Mouse (Mus musculus): ENCODE results near the gene Hist1h4h. TPM values are rescaled to one million over a fixed set of nuclear protein-coding genes. Genes with fewer than 3 reads are reported as not detected.
"Not testable (repeated sequence)": the region's sequence is repeated elsewhere in the genome, so short reads cannot be mapped to it uniquely, and the experiment has no call there.

Gene Hist1h4h
- polyA plus RNA-seq, 1 experiment = 16.9 TPM

GRCm38 (mm10) chr13:23575864-23576313 is 45.0 kb downstream of the Hist1h4h start:
- H3K36me3 ChIP-seq (ENCODE audit: control insufficient read depth, insufficient read depth, low read length, poor library complexity, severe bottlenecking); H3K4me1 ChIP-seq (ENCODE audit: control insufficient read depth, insufficient read depth, low read length); H3K27me3 ChIP-seq (ENCODE audit: control insufficient read depth, insufficient read depth, low read length, poor library complexity, severe bottlenecking); H3K9me3 ChIP-seq (replicated peaks; ENCODE audit: control insufficient read depth, insufficient read depth, low read length, poor library complexity, severe bottlenecking): not testable (repeated sequence)
- Histone ChIP-seq H3K9ac (ENCODE audit: low read depth, poor library complexity, severe bottlenecking) (peak overlapping the region; percentile 79), H3K4me3 (ENCODE audit: low read depth, low read length) (peak overlapping the region; percentile 85), H3K27ac (ENCODE audit: insufficient read depth, low read length) (peak overlapping the region; percentile 58; the same call in 1 of the 2 replicates)
- peak; percentile 81 for TF ChIP-seq POLR2A (IDR thresholded peaks at IDR 0.05; ENCODE audit: insufficient read depth, low read length)

- peak overlapping the region; percentile 93 for H3K27ac ChIP-seq (ENCODE audit: insufficient read depth, low read length)
- TF ChIP-seq POLR2A (IDR thresholded peaks at IDR 0.05; ENCODE audit: insufficient read depth, low read length) = no peak
- no peak for TF ChIP-seq EP300 (IDR thresholded peaks at IDR 0.05; ENCODE audit: insufficient read depth, low read depth, low read length)
- no peak for TF ChIP-seq CTCF (IDR thresholded peaks at IDR 0.05; ENCODE audit: low read depth, low read length)
- peak overlapping the region; percentile 72 for H3K4me3 ChIP-seq (ENCODE audit: low read depth, low read length)
- peak overlapping the region; percentile 79 for H3K9ac ChIP-seq (ENCODE audit: low read depth, poor library complexity, severe bottlenecking)
- H3K36me3 ChIP-seq (ENCODE audit: control insufficient read depth, insufficient read depth, low read length, poor library complexity, severe bottlenecking) = no peaks in the 10 kb centered on the region
- H3K9me3 ChIP-seq (replicated peaks; ENCODE audit: control insufficient read depth, insufficient read depth, low read length, poor library complexity, severe bottlenecking) = no peaks in the 10 kb centered on the region
- no peaks in the 10 kb centered on the region for H3K4me1 ChIP-seq (ENCODE audit: control insufficient read depth, insufficient read depth, low read length)
- no peaks in the 10 kb centered on the region for H3K27me3 ChIP-seq (ENCODE audit: control insufficient read depth, insufficient read depth, low read length, poor library complexity, severe bottlenecking)
Observed at GRCm38 (mm10) chr13:23576351-23576881, 45.6 kb downstream of the Hist1h4h start.

- Histone ChIP-seq H3K36me3 (ENCODE audit: control insufficient read depth, insufficient read depth, low read length, poor library complexity, severe bottlenecking) (no peaks in the 10 kb centered on the region), H3K4me3 (ENCODE audit: low read depth, low read length) (peak overlapping the region; percentile 72; the same call in 1 of the 2 replicates), H3K27me3 (ENCODE audit: control insufficient read depth, insufficient read depth, low read length, poor library complexity, severe bottlenecking) (no peaks in the 10 kb centered on the region), H3K9ac (ENCODE audit: low read depth, poor library complexity, severe bottlenecking) (peak overlapping the region; percentile 79), H3K27ac (ENCODE audit: insufficient read depth, low read length) (peak overlapping the region; percentile 93), H3K4me1 (ENCODE audit: control insufficient read depth, insufficient read depth, low read length) (no peaks in the 10 kb centered on the region), H3K9me3 (replicated peaks; ENCODE audit: control insufficient read depth, insufficient read depth, low read length, poor library complexity, severe bottlenecking) (no peaks in the 10 kb centered on the region)
- TF ChIP-seq POLR2A (IDR thresholded peaks at IDR 0.05; ENCODE audit: insufficient read depth, low read length) (no peak), EP300 (IDR thresholded peaks at IDR 0.05; ENCODE audit: insufficient read depth, low read depth, low read length) (no peak), CTCF (IDR thresholded peaks at IDR 0.05; ENCODE audit: low read depth, low read length) (no peak)
Observed at GRCm38 (mm10) chr13:23576906-23577639, 46.2 kb downstream of the Hist1h4h start.

- TF ChIP-seq POLR2A (IDR thresholded peaks at IDR 0.05; ENCODE audit: insufficient read depth, low read length) (no peak), EP300 (IDR thresholded peaks at IDR 0.05; ENCODE audit: insufficient read depth, low read depth, low read length) (no peak), CTCF (IDR thresholded peaks at IDR 0.05; ENCODE audit: low read depth, low read length) (no peak)
- Histone ChIP-seq H3K27me3 (ENCODE audit: control insufficient read depth, insufficient read depth, low read length, poor library complexity, severe bottlenecking) (no peaks in the 10 kb centered on the region), H3K4me3 (ENCODE audit: low read depth, low read length) (no peak overlapping the region), H3K27ac (ENCODE audit: insufficient read depth, low read length) (no peak overlapping the region), H3K36me3 (ENCODE audit: control insufficient read depth, insufficient read depth, low read length, poor library complexity, severe bottlenecking) (no peaks in the 10 kb centered on the region), H3K9ac (ENCODE audit: low read depth, poor library complexity, severe bottlenecking) (no peak overlapping the region), H3K4me1 (ENCODE audit: control insufficient read depth, insufficient read depth, low read length) (no peaks in the 10 kb centered on the region), H3K9me3 (replicated peaks; ENCODE audit: control insufficient read depth, insufficient read depth, low read length, poor library complexity, severe bottlenecking) (no peaks in the 10 kb centered on the region)
Observed at GRCm38 (mm10) chr13:23577835-23578234, 47.0 kb downstream of the Hist1h4h start.

Other genes with a start within 250 kb of the Hist1h4h start
- gene Zfp322a, start 161.8 kb upstream of the Hist1h4h start, polyA plus RNA-seq (2011; ENCODE audit: insufficient read depth, insufficient read length, low read depth, missing spikeins) = 47.3 and 52.8 TPM in 2 replicates
- gene Abt1, start 107.2 kb upstream of the Hist1h4h start, polyA plus RNA-seq (2011; ENCODE audit: insufficient read depth, insufficient read length, low read depth, missing spikeins) = 10.0 and 10.3 TPM in 2 replicates
- gene Btn1a1, start 65.1 kb upstream of the Hist1h4h start, polyA plus RNA-seq (2011; ENCODE audit: insufficient read depth, insufficient read length, low read depth, missing spikeins) = 0.40 and 0.46 TPM in 2 replicates
- gene Btn2a2, start 42.2 kb upstream of the Hist1h4h start, polyA plus RNA-seq (2011; ENCODE audit: insufficient read depth, insufficient read length, low read depth, missing spikeins) = 0.91 and 1.9 TPM in 2 replicates
- gene Hist1h2af, start 2.9 kb downstream of the Hist1h4h start, polyA plus RNA-seq (2011; ENCODE audit: insufficient read depth, insufficient read length, low read depth, missing spikeins) = 68.8 and 97.9 TPM in 2 replicates
- 8.9 and 16.9 TPM in 2 replicates for gene Hist1h3g, start 4.4 kb downstream of the Hist1h4h start, polyA plus RNA-seq (2011; ENCODE audit: insufficient read depth, insufficient read length, low read depth, missing spikeins)
- 3.9 and 4.2 TPM in 2 replicates for gene Hist1h2bh, start 12.3 kb downstream of the Hist1h4h start, polyA plus RNA-seq (2011; ENCODE audit: insufficient read depth, insufficient read length, low read depth, missing spikeins)
- 1.5 TPM in 1 of 2 replicates, not detected in the other for gene Hist1h3f, start 13.0 kb downstream of the Hist1h4h start, polyA plus RNA-seq (2011; ENCODE audit: insufficient read depth, insufficient read length, low read depth, missing spikeins)
- 24.1 and 31.1 TPM in 2 replicates for gene Hist1h4f, start 20.6 kb downstream of the Hist1h4h start, polyA plus RNA-seq (2011; ENCODE audit: insufficient read depth, insufficient read length, low read depth, missing spikeins)
- 1.6 and 2.0 TPM in 2 replicates for gene Hist1h1d, start 22.2 kb downstream of the Hist1h4h start, polyA plus RNA-seq (2011; ENCODE audit: insufficient read depth, insufficient read length, low read depth, missing spikeins)
- gene Hist1h3e, start 31.3 kb downstream of the Hist1h4h start, polyA plus RNA-seq (2011; ENCODE audit: insufficient read depth, insufficient read length, low read depth, missing spikeins) = 14.3 and 15.4 TPM in 2 replicates
- 5.0 and 8.2 TPM in 2 replicates for gene Hist1h2ae, start 40.2 kb downstream of the Hist1h4h start, polyA plus RNA-seq (2011; ENCODE audit: insufficient read depth, insufficient read length, low read depth, missing spikeins)
- gene Hist1h2bg, start 40.3 kb downstream of the Hist1h4h start, polyA plus RNA-seq (2011; ENCODE audit: insufficient read depth, insufficient read length, low read depth, missing spikeins) = 13.4 and 16.7 TPM in 2 replicates
- 21.5 and 23.2 TPM in 2 replicates for gene Hist1h2bf, start 43.1 kb downstream of the Hist1h4h start, polyA plus RNA-seq (2011; ENCODE audit: insufficient read depth, insufficient read length, low read depth, missing spikeins)
- gene Hist1h2ad, start 43.3 kb downstream of the Hist1h4h start, polyA plus RNA-seq (2011; ENCODE audit: insufficient read depth, insufficient read length, low read depth, missing spikeins) = 2.0 TPM in 1 of 2 replicates, not detected in the other
- gene Hist1h3d, start 44.7 kb downstream of the Hist1h4h start, polyA plus RNA-seq (2011; ENCODE audit: insufficient read depth, insufficient read length, low read depth, missing spikeins) = 3.2 and 4.7 TPM in 2 replicates
- gene Hist1h4d, start 50.5 kb downstream of the Hist1h4h start, polyA plus RNA-seq (2011; ENCODE audit: insufficient read depth, insufficient read length, low read depth, missing spikeins) = 4.3 and 4.8 TPM in 2 replicates
- gene Hist1h2be, start 90.1 kb downstream of the Hist1h4h start, polyA plus RNA-seq (2011; ENCODE audit: insufficient read depth, insufficient read length, low read depth, missing spikeins) = 1.8 TPM in 2 replicates
- gene Hist1h1e, start 91.5 kb downstream of the Hist1h4h start, polyA plus RNA-seq (2011; ENCODE audit: insufficient read depth, insufficient read length, low read depth, missing spikeins) = 6.9 and 8.4 TPM in 2 replicates
- gene Hist1h2ac, start 152.9 kb downstream of the Hist1h4h start, polyA plus RNA-seq (2011; ENCODE audit: insufficient read depth, insufficient read length, low read depth, missing spikeins) = 0.37 and 0.91 TPM in 2 replicates
- 9.1 and 10.6 TPM in 2 replicates for gene Hist1h2bc, start 153.1 kb downstream of the Hist1h4h start, polyA plus RNA-seq (2011; ENCODE audit: insufficient read depth, insufficient read length, low read depth, missing spikeins)
- not detected in 2 replicates for gene Hist1h1t, start 164.8 kb downstream of the Hist1h4h start, polyA plus RNA-seq (2011; ENCODE audit: insufficient read depth, insufficient read length, low read depth, missing spikeins)
- gene Hist1h4c, start 167.4 kb downstream of the Hist1h4h start, polyA plus RNA-seq (2011; ENCODE audit: insufficient read depth, insufficient read length, low read depth, missing spikeins) = 1.3 and 2.5 TPM in 2 replicates
- not detected in 2 replicates for gene Hfe, start 179.8 kb downstream of the Hist1h4h start, polyA plus RNA-seq (2011; ENCODE audit: insufficient read depth, insufficient read length, low read depth, missing spikeins)
- 10.8 and 13.3 TPM in 2 replicates for gene Hist1h1c, start 207.8 kb downstream of the Hist1h4h start, polyA plus RNA-seq (2011; ENCODE audit: insufficient read depth, insufficient read length, low read depth, missing spikeins)
- gene Hist1h3c, start 214.6 kb downstream of the Hist1h4h start, polyA plus RNA-seq (2011; ENCODE audit: insufficient read depth, insufficient read length, low read depth, missing spikeins) = 3.6 and 8.6 TPM in 2 replicates
- gene Hist1h2bb, start 215.7 kb downstream of the Hist1h4h start, polyA plus RNA-seq (2011; ENCODE audit: insufficient read depth, insufficient read length, low read depth, missing spikeins) = 9.8 and 11.5 TPM in 2 replicates
- 11.9 and 17.9 TPM in 2 replicates for gene Hist1h2ab, start 220.1 kb downstream of the Hist1h4h start, polyA plus RNA-seq (2011; ENCODE audit: insufficient read depth, insufficient read length, low read depth, missing spikeins)
- 5.0 and 9.4 TPM in 2 replicates for gene Hist1h3b, start 221.2 kb downstream of the Hist1h4h start, polyA plus RNA-seq (2011; ENCODE audit: insufficient read depth, insufficient read length, low read depth, missing spikeins)
- 28.2 and 29.2 TPM in 2 replicates for gene Hist1h4b, start 226.0 kb downstream of the Hist1h4h start, polyA plus RNA-seq (2011; ENCODE audit: insufficient read depth, insufficient read length, low read depth, missing spikeins)
- gene Hist1h4a, start 230.2 kb downstream of the Hist1h4h start, polyA plus RNA-seq (2011; ENCODE audit: insufficient read depth, insufficient read length, low read depth, missing spikeins) = 3.1 and 4.5 TPM in 2 replicates
- 5.4 TPM in 1 of 2 replicates, not detected in the other for gene Hist1h3a, start 231.3 kb downstream of the Hist1h4h start, polyA plus RNA-seq (2011; ENCODE audit: insufficient read depth, insufficient read length, low read depth, missing spikeins)
- 7.8 and 8.6 TPM in 2 replicates for gene Hist1h1a, start 232.6 kb downstream of the Hist1h4h start, polyA plus RNA-seq (2011; ENCODE audit: insufficient read depth, insufficient read length, low read depth, missing spikeins)
- gene Trim38, start 238.9 kb downstream of the Hist1h4h start, polyA plus RNA-seq (2011; ENCODE audit: insufficient read depth, insufficient read length, low read depth, missing spikeins) = not detected in 2 replicates